Mouse (Mus musculus): ENCODE data around the gene Tmcc2. TPM values are rescaled to one million over a fixed set of nuclear protein-coding genes. Genes with fewer than 3 reads are reported as not detected.

Tmcc2 gene
- polyA plus RNA-seq, 1 experiment from 2014 or later: 15.9 TPM

DNA sequence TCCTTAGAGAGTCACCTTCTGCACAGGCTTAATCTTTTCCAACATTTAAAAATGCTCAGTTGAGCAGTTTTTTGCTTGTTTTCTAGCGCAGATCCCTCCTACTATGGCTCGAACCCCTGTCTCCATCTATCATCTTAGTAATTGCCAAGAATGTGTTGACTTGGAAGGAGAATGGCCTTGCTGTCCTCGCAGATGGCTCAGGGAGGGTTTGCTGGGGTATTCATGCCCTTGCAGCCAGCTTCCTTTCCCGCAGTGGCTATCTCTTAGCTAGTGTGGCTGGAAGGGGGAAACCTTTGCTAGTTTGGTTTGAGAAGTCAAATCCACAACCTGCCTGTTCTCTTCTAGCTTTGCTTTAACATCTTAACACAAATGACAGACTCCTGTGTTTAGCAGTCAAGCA, 5.4 kb downstream of the Tmcc2 start:
- WGBS: 66% methylated on average over 4 of the region's 4 CpGs
- ATAC-seq (ENCODE audit: insufficient read depth, low FRiP score, low TSS enrichment) (no peak), DNase-seq (ENCODE audit: low spot score) (no peak)
- Histone ChIP-seq H3K36me3 (ENCODE audit: control insufficient read depth, insufficient read depth, low read length) (0 out of 2 replicates have a peak, but pooled peaks cover 2% of the 10 kb centered on the region), H3K4me1 (ENCODE audit: control insufficient read depth, insufficient read depth, low read length) (peaks cover 39% of the 10 kb centered on the region), H3K27me3 (ENCODE audit: control insufficient read depth, insufficient read depth, low read length) (no peaks in the 10 kb centered on the region), H3K27ac (ENCODE audit: low read depth, low read length) (no peak overlapping the region), H3K9me3 (ENCODE audit: control insufficient read depth, low read length) (no peaks in the 10 kb centered on the region), H3K4me3 (ENCODE audit: low read depth, low read length) (no peak overlapping the region), H3K4me2 (ENCODE audit: low read depth) (no peak overlapping the region), H3K9ac (ENCODE audit: low read length) (no peak overlapping the region)

DNA sequence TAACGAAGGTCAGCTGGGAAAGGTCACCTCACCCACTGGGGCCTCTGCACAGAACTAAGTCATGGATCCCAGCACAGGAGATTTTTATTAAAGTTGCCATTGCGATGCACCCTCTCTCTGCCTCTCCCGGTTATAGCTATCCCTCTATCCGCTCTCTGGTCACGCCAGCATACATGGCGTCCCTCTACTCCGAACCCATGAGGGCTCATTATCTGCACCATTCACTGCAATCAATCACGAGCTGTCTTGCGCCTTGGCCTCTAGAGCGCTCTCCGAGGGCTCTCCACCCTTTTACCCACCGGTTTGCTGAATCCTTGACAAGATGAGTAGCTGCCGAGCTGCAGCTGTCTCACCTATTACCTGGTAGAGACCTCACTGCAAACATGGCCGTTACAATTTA, 5.8 kb downstream of the Tmcc2 start:
- no peak overlapping the region for H3K27ac ChIP-seq (ENCODE audit: low read depth, low read length)
- DNase-seq (ENCODE audit: low spot score): peak; percentile 50
- ATAC-seq (ENCODE audit: insufficient read depth, low FRiP score, low TSS enrichment): no peak
- WGBS: 43% methylated on average over 14 of the region's 14 CpGs
- no peak overlapping the region for H3K4me2 ChIP-seq (ENCODE audit: low read depth)
- H3K36me3 ChIP-seq (ENCODE audit: control insufficient read depth, insufficient read depth, low read length): 0 out of 2 replicates have a peak, but pooled peaks cover 2% of the 10 kb centered on the region
- peak overlapping the region; percentile 5; the same call in 1 of the 2 replicates for H3K9ac ChIP-seq (ENCODE audit: low read length)
- no peaks in the 10 kb centered on the region for H3K27me3 ChIP-seq (ENCODE audit: control insufficient read depth, insufficient read depth, low read length)
- H3K4me3 ChIP-seq (ENCODE audit: low read depth, low read length): no peak overlapping the region
- peaks cover 38% of the 10 kb centered on the region for H3K4me1 ChIP-seq (ENCODE audit: control insufficient read depth, insufficient read depth, low read length)
- no peaks in the 10 kb centered on the region for H3K9me3 ChIP-seq (ENCODE audit: control insufficient read depth, low read length)

DNA sequence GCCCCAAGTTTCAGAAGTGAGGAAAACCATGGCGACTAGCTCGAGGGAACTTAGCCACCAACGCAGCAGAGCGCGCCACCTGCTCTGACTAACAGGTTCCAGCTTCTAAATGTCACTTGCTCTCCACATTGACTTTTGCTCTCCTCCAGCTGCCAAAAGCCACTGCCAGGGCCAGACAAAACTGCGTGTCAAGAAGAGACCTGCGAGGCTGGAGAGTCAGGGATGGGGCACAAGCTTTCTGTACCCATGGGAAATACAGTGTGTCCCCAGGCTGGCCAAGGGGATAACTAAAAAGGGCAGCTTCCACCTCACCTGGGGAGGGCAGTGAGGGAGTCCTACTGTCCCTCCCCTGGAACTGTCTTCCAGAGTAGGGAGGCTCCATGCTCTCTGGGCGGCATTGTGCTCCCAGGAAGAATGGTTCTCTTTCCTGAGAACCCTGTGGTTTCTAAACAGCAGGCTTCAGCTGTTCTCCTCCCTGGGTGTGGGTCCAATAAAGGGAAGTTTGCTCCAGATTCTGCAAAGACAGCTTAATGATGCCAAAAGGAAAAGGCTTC, 7.0 kb downstream of the Tmcc2 start:
- no peaks in the 10 kb centered on the region for H3K27me3 ChIP-seq (ENCODE audit: control insufficient read depth, insufficient read depth, low read length)
- no peaks in the 10 kb centered on the region for H3K9me3 ChIP-seq (ENCODE audit: control insufficient read depth, low read length)
- H3K4me1 ChIP-seq (ENCODE audit: control insufficient read depth, insufficient read depth, low read length): peaks cover 27% of the 10 kb centered on the region
- H3K9ac ChIP-seq (ENCODE audit: low read length): no peak overlapping the region
- no peak for ATAC-seq (ENCODE audit: insufficient read depth, low FRiP score, low TSS enrichment)
- H3K4me3 ChIP-seq (ENCODE audit: low read depth, low read length): no peak overlapping the region
- no peak overlapping the region for H3K4me2 ChIP-seq (ENCODE audit: low read depth)
- 91% methylated on average over 8 of the region's 8 CpGs for WGBS
- no peak overlapping the region for H3K27ac ChIP-seq (ENCODE audit: low read depth, low read length)
- DNase-seq (ENCODE audit: low spot score): no peak
- H3K36me3 ChIP-seq (ENCODE audit: control insufficient read depth, insufficient read depth, low read length): 0 out of 2 replicates have a peak, but pooled peaks cover 2% of the 10 kb centered on the region

DNA sequence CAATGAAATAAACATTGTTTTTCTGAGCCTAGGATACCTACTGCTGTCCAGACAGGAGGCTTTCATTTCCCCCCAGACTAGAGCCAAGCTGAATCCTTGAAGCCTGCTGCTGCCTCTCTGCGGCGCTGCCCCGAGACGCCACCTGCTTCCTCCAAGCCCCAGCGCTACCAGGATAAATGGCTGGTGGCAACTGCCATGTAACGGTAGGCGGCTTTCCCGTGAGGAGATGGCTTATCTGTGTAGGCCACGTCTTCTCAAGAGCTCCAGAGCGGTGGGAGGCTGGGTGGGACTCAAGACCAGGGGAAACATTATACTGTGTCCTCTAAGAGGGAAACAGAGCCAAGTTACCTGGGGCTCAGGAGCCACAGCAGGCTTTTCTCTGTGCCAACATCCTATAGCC, 9.2 kb downstream of the Tmcc2 start:
- Histone ChIP-seq H3K27me3 (ENCODE audit: control insufficient read depth, insufficient read depth, low read length) (no peaks in the 10 kb centered on the region), H3K9ac (ENCODE audit: low read length) (no peak overlapping the region), H3K27ac (ENCODE audit: low read depth, low read length) (no peak overlapping the region), H3K36me3 (ENCODE audit: control insufficient read depth, insufficient read depth, low read length) (peaks cover 2% of the 10 kb centered on the region; the same call in 1 of the 2 replicates), H3K4me3 (ENCODE audit: low read depth, low read length) (no peak overlapping the region), H3K4me2 (ENCODE audit: low read depth) (no peak overlapping the region), H3K9me3 (ENCODE audit: control insufficient read depth, low read length) (no peaks in the 10 kb centered on the region), H3K4me1 (ENCODE audit: control insufficient read depth, insufficient read depth, low read length) (peaks cover 13% of the 10 kb centered on the region; the same call in 1 of the 2 replicates)
- ATAC-seq (ENCODE audit: insufficient read depth, low FRiP score, low TSS enrichment): no peak
- DNase-seq (ENCODE audit: low spot score): no peak
- 72% methylated on average over 10 of the region's 10 CpGs for WGBS

DNA sequence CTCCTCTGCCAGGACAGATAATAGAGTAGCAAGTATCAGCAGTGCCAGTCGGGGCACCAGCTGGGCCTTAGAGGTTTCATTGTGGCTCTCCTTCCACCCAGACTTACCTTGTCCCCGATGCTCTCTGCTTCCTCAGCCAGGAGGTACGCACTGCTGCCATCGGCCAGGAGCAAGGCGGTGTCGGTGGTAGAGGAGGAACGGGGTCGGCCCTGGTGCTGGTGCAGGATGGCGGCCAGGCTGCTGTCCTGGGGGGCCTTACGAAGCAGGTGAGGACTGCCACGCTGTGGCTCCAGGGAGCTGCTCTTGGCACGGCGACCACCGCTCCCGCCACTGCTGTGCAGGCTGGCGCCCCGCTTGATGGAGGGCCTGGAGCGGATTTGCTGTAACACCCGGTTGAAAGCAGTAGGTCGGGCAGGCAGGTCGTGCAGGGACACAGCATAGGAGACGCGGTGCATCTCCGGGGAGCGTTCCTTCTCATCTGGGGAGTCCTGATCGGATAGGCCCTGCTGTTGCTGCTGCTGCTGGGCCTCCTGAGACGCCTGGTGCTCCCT, 10.5 kb downstream of the Tmcc2 start:
- DNase-seq (ENCODE audit: low spot score): no peak
- Histone ChIP-seq H3K9ac (ENCODE audit: low read length) (no peak overlapping the region), H3K4me2 (ENCODE audit: low read depth) (no peak overlapping the region), H3K36me3 (ENCODE audit: control insufficient read depth, insufficient read depth, low read length) (peaks cover 2% of the 10 kb centered on the region; the same call in 1 of the 2 replicates), H3K27me3 (ENCODE audit: control insufficient read depth, insufficient read depth, low read length) (no peaks in the 10 kb centered on the region), H3K27ac (ENCODE audit: low read depth, low read length) (no peak overlapping the region), H3K9me3 (ENCODE audit: control insufficient read depth, low read length) (no peaks in the 10 kb centered on the region), H3K4me3 (ENCODE audit: low read depth, low read length) (no peak overlapping the region), H3K4me1 (ENCODE audit: control insufficient read depth, insufficient read depth, low read length) (peaks cover 15% of the 10 kb centered on the region; the same call in 1 of the 2 replicates)
- 86% methylated on average over 25 of the region's 27 CpGs for WGBS
- ATAC-seq (ENCODE audit: insufficient read depth, low FRiP score, low TSS enrichment): no peak

DNA sequence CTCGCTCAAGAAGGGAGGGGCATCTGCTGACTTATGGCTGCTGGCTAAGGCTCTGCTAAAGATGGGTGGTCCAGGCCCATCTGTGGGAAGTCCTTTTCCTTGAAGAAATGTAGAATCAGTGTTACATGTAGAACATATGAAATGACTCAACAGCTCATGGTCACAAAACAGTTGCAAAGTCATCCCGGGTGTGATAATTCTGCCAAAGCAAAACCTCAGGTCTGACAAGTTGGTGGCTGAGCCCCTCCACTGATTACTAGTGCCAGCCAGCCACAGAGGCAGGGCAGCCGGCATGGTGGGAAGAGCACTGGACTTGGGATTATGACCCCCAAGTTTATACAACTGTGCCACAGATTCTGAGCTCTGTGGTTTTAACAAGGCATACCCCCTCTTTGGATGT, 13.3 kb downstream of the Tmcc2 start:
- Histone ChIP-seq H3K36me3 (ENCODE audit: control insufficient read depth, insufficient read depth, low read length) (peaks cover 4% of the 10 kb centered on the region; the same call in 1 of the 2 replicates), H3K9ac (ENCODE audit: low read length) (no peak overlapping the region), H3K4me2 (ENCODE audit: low read depth) (no peak overlapping the region), H3K27ac (ENCODE audit: low read depth, low read length) (no peak overlapping the region), H3K4me1 (ENCODE audit: control insufficient read depth, insufficient read depth, low read length) (peaks cover 8% of the 10 kb centered on the region), H3K27me3 (ENCODE audit: control insufficient read depth, insufficient read depth, low read length) (no peaks in the 10 kb centered on the region), H3K9me3 (ENCODE audit: control insufficient read depth, low read length) (no peaks in the 10 kb centered on the region), H3K4me3 (ENCODE audit: low read depth, low read length) (no peak overlapping the region)
- DNase-seq (ENCODE audit: low spot score) (peak; percentile 3), ATAC-seq (ENCODE audit: insufficient read depth, low FRiP score, low TSS enrichment) (no peak)
- 82% methylated on average over 3 of the region's 3 CpGs for WGBS

DNA sequence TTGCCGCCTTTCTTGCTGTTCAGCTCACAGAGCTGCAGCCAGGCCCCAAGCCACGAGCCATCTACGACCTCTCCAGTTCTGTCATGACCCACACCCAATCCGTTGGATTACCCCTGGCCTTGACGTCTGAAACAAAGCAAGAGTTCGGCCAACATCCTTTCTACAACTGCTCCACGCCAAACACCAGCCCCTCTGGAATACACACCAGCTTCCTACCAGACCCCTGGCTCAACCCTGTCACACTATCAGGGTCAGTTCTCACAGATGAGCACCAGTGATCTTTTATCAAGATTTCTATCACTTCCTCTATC, 14.1 kb downstream of the Tmcc2 start:
- H3K36me3 ChIP-seq (ENCODE audit: control insufficient read depth, insufficient read depth, low read length): peaks cover 4% of the 10 kb centered on the region; the same call in 1 of the 2 replicates
- H3K27ac ChIP-seq (ENCODE audit: low read depth, low read length): 0 out of 2 replicates have a peak overlapping the region, but pooled peaks have one; percentile 44
- no peak for ATAC-seq (ENCODE audit: insufficient read depth, low FRiP score, low TSS enrichment)
- H3K27me3 ChIP-seq (ENCODE audit: control insufficient read depth, insufficient read depth, low read length): no peaks in the 10 kb centered on the region
- no peak overlapping the region for H3K4me3 ChIP-seq (ENCODE audit: low read depth, low read length)
- peaks cover 15% of the 10 kb centered on the region for H3K4me1 ChIP-seq (ENCODE audit: control insufficient read depth, insufficient read depth, low read length)
- H3K9ac ChIP-seq (ENCODE audit: low read length): peak overlapping the region; percentile 26; the same call in 1 of the 2 replicates
- H3K4me2 ChIP-seq (ENCODE audit: low read depth): no peak overlapping the region
- H3K9me3 ChIP-seq (ENCODE audit: control insufficient read depth, low read length): no peaks in the 10 kb centered on the region
- DNase-seq (ENCODE audit: low spot score): no peak
- WGBS: 70% methylated on average over 7 of the region's 7 CpGs

DNA sequence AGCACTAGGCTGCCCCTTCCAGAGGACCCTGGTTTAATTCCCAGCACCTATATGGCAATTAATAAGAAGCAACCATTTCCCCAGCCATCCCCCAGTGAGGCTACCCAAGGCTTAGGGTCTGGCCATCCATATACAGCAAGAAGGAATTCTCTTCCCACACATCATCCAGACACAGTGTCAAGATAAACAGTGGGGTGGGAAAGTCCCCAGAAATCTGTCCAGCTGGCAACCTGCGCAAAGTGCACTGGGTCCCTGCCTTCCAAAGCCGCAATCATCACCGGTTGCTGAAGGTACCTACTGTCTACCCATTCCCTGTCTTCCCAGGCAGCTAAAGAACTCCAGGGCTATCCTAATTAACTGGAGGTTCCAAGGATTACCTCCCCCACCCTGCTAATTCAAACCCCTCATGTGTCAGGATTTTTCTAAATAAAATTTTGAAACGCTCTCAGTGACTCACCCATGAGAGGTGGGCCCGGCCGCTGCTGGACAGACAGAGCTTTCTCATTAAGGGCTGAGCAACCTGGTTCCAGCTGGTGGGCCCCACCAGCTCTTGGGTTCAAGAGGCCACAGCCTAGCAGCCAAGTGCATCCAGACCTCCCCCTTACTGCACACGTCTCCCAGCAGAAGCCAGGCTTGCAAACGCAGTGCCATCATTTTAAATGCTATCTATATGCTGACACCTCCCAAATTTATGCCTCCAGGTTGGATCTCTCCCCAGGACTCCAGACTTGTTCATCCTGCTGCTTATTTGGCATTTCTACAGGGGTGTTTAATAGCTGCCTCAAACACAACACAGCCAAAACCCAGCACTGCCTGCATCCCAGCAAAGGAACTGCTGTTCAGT, 14.6 kb downstream of the Tmcc2 start:
- DNase-seq (ENCODE audit: low spot score): no peak
- H3K4me2 ChIP-seq (ENCODE audit: low read depth): no peak overlapping the region
- no peak for ATAC-seq (ENCODE audit: insufficient read depth, low FRiP score, low TSS enrichment)
- no peaks in the 10 kb centered on the region for H3K9me3 ChIP-seq (ENCODE audit: control insufficient read depth, low read length)
- peak overlapping the region; percentile 26; the same call in 1 of the 2 replicates for H3K9ac ChIP-seq (ENCODE audit: low read length)
- 0 out of 2 replicates have a peak overlapping the region, but pooled peaks have one; percentile 44 for H3K27ac ChIP-seq (ENCODE audit: low read depth, low read length)
- peaks cover 15% of the 10 kb centered on the region for H3K4me1 ChIP-seq (ENCODE audit: control insufficient read depth, insufficient read depth, low read length)
- no peaks in the 10 kb centered on the region for H3K27me3 ChIP-seq (ENCODE audit: control insufficient read depth, insufficient read depth, low read length)
- H3K36me3 ChIP-seq (ENCODE audit: control insufficient read depth, insufficient read depth, low read length): peaks cover 4% of the 10 kb centered on the region; the same call in 1 of the 2 replicates
- WGBS: 80% methylated on average over 8 of the region's 8 CpGs
- H3K4me3 ChIP-seq (ENCODE audit: low read depth, low read length): no peak overlapping the region
